Mouse (Mus musculus) stomach, embryonic 14.5 days (tissue): ENCODE results near the gene Krt80. TPM values are rescaled to one million over a fixed set of nuclear protein-coding genes. Genes with fewer than 3 reads are reported as not detected.

ENCODE experiments used
- ATAC-seq: fragments of 200-750 bp; cut with Nextera tagmentation; 2 replicates; pipeline ENCODE4 v1.8.0; 2017; ENCODE audit warnings: low read depth, moderate TSS enrichment; ENCODE audit not compliant: insufficient number of reproducible peaks, insufficient read depth, low FRiP score
- H3K27ac ChIP-seq: fragments of 300-500 bp; sonication (generic); 2 replicates; pipeline ENCODE4 v1.5.1; 2014; ENCODE audit warnings: mild to moderate bottlenecking, low read length, moderate library complexity, mixed read lengths
- H3K27me3 ChIP-seq: fragments of 300-500 bp; sonication (generic); 2 replicates; pipeline ENCODE4 v1.6.1; 2014; ENCODE audit warnings: low read length, control low read depth, mixed read lengths; ENCODE audit not compliant: control insufficient read depth, insufficient read depth
- H3K36me3 ChIP-seq: fragments of 300-500 bp; sonication (generic); 2 replicates; pipeline ENCODE4 v1.6.1; 2014; ENCODE audit warnings: mild to moderate bottlenecking, control low read depth, low read length, moderate library complexity, mixed read lengths; ENCODE audit not compliant: control insufficient read depth, insufficient read depth
- H3K4me1 ChIP-seq: fragments of 300-500 bp; sonication (generic); 2 replicates; pipeline ENCODE4 v1.6.1; 2014; ENCODE audit warnings: low read length, control low read depth, mixed read lengths; ENCODE audit not compliant: control insufficient read depth, insufficient read depth
- H3K4me2 ChIP-seq: fragments of 300-500 bp; sonication (generic); replicated peaks from 2 replicates; pipeline ENCODE4 v1.6.1; 2014; ENCODE audit warnings: low read depth, low read length, control low read depth
- H3K4me3 ChIP-seq: fragments of 300-500 bp; sonication (generic); 2 replicates; pipeline ENCODE4 v1.5.1; 2014; ENCODE audit warnings: low read depth, low read length, control low read depth
- H3K9ac ChIP-seq: fragments of 300-500 bp; sonication (generic); replicated peaks from 2 replicates; pipeline ENCODE4 v1.6.1; 2014; ENCODE audit warnings: low read depth, mild to moderate bottlenecking, control low read depth, low read length, moderate library complexity, mixed read lengths
- H3K9me3 ChIP-seq: fragments of 300-500 bp; sonication (generic); 2 replicates; pipeline ENCODE4 v1.6.1; 2016; ENCODE audit warnings: low read depth, low read length, control low read depth; ENCODE audit not compliant: control insufficient read depth
- WGBS: fragments of 180-500 bp; shearing (Covaris S2); extraction: QIAGEN DNeasy Blood & Tissue Kit; methylation state at CpG from one replicate; pipeline ENCODE4 v1.1.7; 2014; 5-methylcytosine and 5-hydroxymethylcytosine counted together
- polyA plus RNA-seq: library from polyadenylated mRNA; unstranded; fragments of >200 nt; fragmentation: Nextera tagmentation; extraction: Ambion mirVana; gene quantifications from 2 replicates; pipeline ENCODE4 v1.2.1, GENCODE M21; 2014

The Krt80 gene
- polyA plus RNA-seq, 1 experiment from 2014 or later, result 2.4 TPM

GRCm38 (mm10) chr15:101384610-101385009, 14.6 kb upstream of the Krt80 start:
- no peak overlapping the region for H3K27ac ChIP-seq
- no peak overlapping the region for H3K4me2 ChIP-seq
- H3K9ac ChIP-seq, result no peak overlapping the region
- no peak overlapping the region for H3K4me3 ChIP-seq
- WGBS, result 78% methylated on average over 7 of the region's 7 CpGs
- H3K9me3 ChIP-seq, result no peaks in the 10 kb centered on the region
- no peaks in the 10 kb centered on the region for H3K27me3 ChIP-seq
- no peak for ATAC-seq
- no peaks in the 10 kb centered on the region for H3K36me3 ChIP-seq
- H3K4me1 ChIP-seq, result peaks cover 9% of the 10 kb centered on the region; the same call in 1 of the 2 replicates

GRCm38 (mm10) chr15:101382811-101383210, 12.8 kb upstream of the Krt80 start:
- peaks cover 9% of the 10 kb centered on the region; the same call in 1 of the 2 replicates for H3K4me1 ChIP-seq
- H3K27ac ChIP-seq, result no peak overlapping the region
- ATAC-seq, result no peak
- H3K4me3 ChIP-seq, result no peak overlapping the region
- no peak overlapping the region for H3K4me2 ChIP-seq
- H3K9ac ChIP-seq, result no peak overlapping the region
- H3K27me3 ChIP-seq, result no peaks in the 10 kb centered on the region
- H3K36me3 ChIP-seq, result no peaks in the 10 kb centered on the region
- 78% methylated on average over 11 of the region's 11 CpGs for WGBS
- H3K9me3 ChIP-seq, result no peaks in the 10 kb centered on the region

DNA sequence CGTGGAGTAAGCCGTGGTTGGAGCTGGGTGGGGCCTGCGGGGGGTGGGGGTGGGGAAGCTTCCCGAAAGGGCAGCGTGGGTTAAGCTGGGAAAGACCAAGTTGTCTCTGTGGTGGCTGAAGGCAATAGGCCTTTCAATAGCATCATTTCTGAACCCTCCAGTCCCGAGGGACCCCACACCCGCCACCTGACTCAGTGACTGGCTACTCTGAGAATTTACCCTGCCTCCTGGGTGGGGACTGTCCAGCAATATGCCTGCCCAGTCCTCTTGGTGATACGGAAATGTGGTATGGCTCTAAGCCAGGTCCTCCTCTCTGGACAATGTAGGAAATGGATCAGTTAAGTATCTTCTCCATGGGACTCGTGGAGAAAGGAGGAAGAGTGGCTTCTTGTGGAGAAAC, 11.8 kb upstream of the Krt80 start:
- no peaks in the 10 kb centered on the region for H3K36me3 ChIP-seq
- H3K4me3 ChIP-seq, result no peak overlapping the region
- H3K27me3 ChIP-seq, result no peaks in the 10 kb centered on the region
- H3K9ac ChIP-seq, result no peak overlapping the region
- H3K4me2 ChIP-seq, result no peak overlapping the region
- peaks cover 3% of the 10 kb centered on the region; the same call in 1 of the 2 replicates for H3K4me1 ChIP-seq
- no peak overlapping the region for H3K27ac ChIP-seq
- no peak for ATAC-seq
- WGBS, result 41% methylated on average over 9 of the region's 9 CpGs
- H3K9me3 ChIP-seq, result no peaks in the 10 kb centered on the region

GRCm38 (mm10) chr15:101378646-101379045, 8.7 kb upstream of the Krt80 start:
- no peak overlapping the region for H3K9ac ChIP-seq
- no peaks in the 10 kb centered on the region for H3K36me3 ChIP-seq
- H3K4me2 ChIP-seq, result no peak overlapping the region
- H3K27ac ChIP-seq, result no peak overlapping the region
- no peaks in the 10 kb centered on the region for H3K27me3 ChIP-seq
- no peaks in the 10 kb centered on the region for H3K9me3 ChIP-seq
- peaks cover 3% of the 10 kb centered on the region; the same call in 1 of the 2 replicates for H3K4me1 ChIP-seq
- no peak for ATAC-seq
- 83% methylated on average over 5 of the region's 5 CpGs for WGBS
- H3K4me3 ChIP-seq, result no peak overlapping the region

DNA sequence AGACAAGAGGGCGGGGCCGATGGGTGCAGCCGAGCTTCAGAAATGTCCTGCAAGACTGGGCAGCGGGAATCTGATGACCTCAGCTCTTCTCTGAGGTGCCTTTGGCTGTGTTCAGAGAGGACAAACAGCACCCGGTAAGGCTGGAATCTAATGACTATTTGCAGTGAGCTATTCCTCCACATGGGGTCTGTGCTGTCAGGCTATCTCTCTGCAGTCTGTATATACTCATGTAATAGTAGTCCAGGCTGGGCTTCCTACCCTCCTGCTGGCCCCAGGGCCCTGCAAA, 6.8 kb upstream of the Krt80 start:
- Histone ChIP-seq H3K4me3 (no peak overlapping the region), H3K9me3 (no peaks in the 10 kb centered on the region), H3K27ac (no peak overlapping the region), H3K4me1 (peaks cover 3% of the 10 kb centered on the region; the same call in 1 of the 2 replicates), H3K27me3 (no peaks in the 10 kb centered on the region), H3K9ac (no peak overlapping the region), H3K36me3 (no peaks in the 10 kb centered on the region), H3K4me2 (no peak overlapping the region)
- WGBS, result 63% methylated on average over 5 of the region's 5 CpGs
- no peak for ATAC-seq

GRCm38 (mm10) chr15:101375956-101376775, 6.2 kb upstream of the Krt80 start:
- Histone ChIP-seq H3K36me3 (no peaks in the 10 kb centered on the region), H3K4me2 (no peak overlapping the region), H3K9ac (no peak overlapping the region), H3K9me3 (no peaks in the 10 kb centered on the region), H3K4me1 (peaks cover 4% of the 10 kb centered on the region; the same call in 1 of the 2 replicates), H3K27ac (no peak overlapping the region), H3K4me3 (no peak overlapping the region), H3K27me3 (no peaks in the 10 kb centered on the region)
- no peak for ATAC-seq
- 83% methylated on average over 6 of the region's 6 CpGs for WGBS

GRCm38 (mm10) chr15:101374879-101375278, 4.9 kb upstream of the Krt80 start:
- no peak for ATAC-seq
- H3K9me3 ChIP-seq, result no peaks in the 10 kb centered on the region
- H3K36me3 ChIP-seq, result no peaks in the 10 kb centered on the region
- H3K27ac ChIP-seq, result no peak overlapping the region
- H3K4me1 ChIP-seq, result peaks cover 15% of the 10 kb centered on the region
- no peaks in the 10 kb centered on the region for H3K27me3 ChIP-seq
- no peak overlapping the region for H3K9ac ChIP-seq
- no peak overlapping the region for H3K4me3 ChIP-seq
- 51% methylated on average over 4 of the region's 4 CpGs for WGBS
- no peak overlapping the region for H3K4me2 ChIP-seq

DNA sequence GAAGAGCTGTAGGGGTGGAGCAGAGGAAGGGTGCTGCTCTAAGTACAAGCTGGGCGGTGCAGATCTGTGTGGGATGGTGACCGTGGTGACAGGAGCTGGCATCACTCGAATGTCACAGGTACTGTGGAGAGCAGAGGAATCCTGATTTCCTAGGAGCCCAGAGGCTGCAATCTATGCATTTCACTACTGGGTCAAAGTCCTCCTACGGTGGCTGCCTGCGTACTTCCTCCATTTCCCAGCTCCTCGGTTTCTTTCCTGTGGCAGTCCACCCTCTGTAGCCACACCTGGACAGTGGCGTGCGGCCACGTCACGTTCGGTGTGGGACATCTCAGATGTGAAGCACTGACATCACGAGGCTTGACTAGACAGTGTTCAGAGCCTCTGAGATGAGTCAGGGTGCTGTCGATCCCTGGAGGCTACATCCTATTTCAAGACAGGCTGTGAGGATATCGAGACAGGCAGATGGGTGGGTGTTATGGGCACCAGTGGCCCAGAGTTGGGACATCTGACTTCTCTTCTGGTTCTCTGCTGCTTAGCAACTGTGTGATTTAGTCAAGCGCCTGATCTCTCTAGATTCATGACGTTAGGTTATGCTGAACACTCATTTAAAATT, 3.4 kb upstream of the Krt80 start:
- H3K27ac ChIP-seq, result no peak overlapping the region
- ATAC-seq, result no peak

More for the DNA sequence above, 3.4 kb upstream of the Krt80 start:
- H3K36me3 ChIP-seq, result no peaks in the 10 kb centered on the region
- H3K4me3 ChIP-seq, result no peak overlapping the region
- H3K4me2 ChIP-seq, result no peak overlapping the region
- 82% methylated on average over 16 of the region's 16 CpGs for WGBS
- H3K27me3 ChIP-seq, result no peaks in the 10 kb centered on the region
- H3K9me3 ChIP-seq, result no peaks in the 10 kb centered on the region
- no peak overlapping the region for H3K9ac ChIP-seq
- peaks cover 23% of the 10 kb centered on the region for H3K4me1 ChIP-seq
